Mouse (Mus musculus) myocyte (in vitro differentiated cells): ENCODE measurements at regions not wholly inside any gene's neighbourhood (a gene's known extent, or its start where the extent isn't known, plus 50 kb on each side); places are given as distances from the start of the nearest gene placed in this dataset.

Source experiments
- H3K27me3 ChIP-seq: one replicate; pipeline ENCODE4 v1.6.1; 2011; ENCODE audit not compliant: control insufficient read depth, insufficient read depth, insufficient read length
- H3K36me3 ChIP-seq: one replicate; pipeline ENCODE4 v1.6.1; 2011; ENCODE audit not compliant: control insufficient read depth, insufficient read depth
- H3K4me2 ChIP-seq: one replicate; pipeline ENCODE4 v1.6.1; 2011; ENCODE audit warnings: low read depth, control low read depth
- H3K4me3 ChIP-seq: one replicate; pipeline ENCODE4 v1.5.1; 2011; ENCODE audit warnings: mild to moderate bottlenecking, control low read depth, moderate library complexity
- H3K79me2 ChIP-seq: one replicate; pipeline ENCODE4 v1.6.1; 2011; ENCODE audit not compliant: control insufficient read depth, insufficient read depth
- H3ac ChIP-seq: one replicate; pipeline ENCODE4 v1.6.1; 2011; ENCODE audit not compliant: control insufficient read depth, insufficient read length
- CEBPB ChIP-seq: IDR thresholded peaks from 2 replicates; pipeline ENCODE4 v1.6.1; 2011; ENCODE audit warnings: mild to moderate bottlenecking, moderate library complexity; ENCODE audit not compliant: poor library complexity, insufficient read depth, severe bottlenecking
- E2F4 ChIP-seq: IDR thresholded peaks from one replicate; pipeline ENCODE4 v1.6.1; 2011; ENCODE audit warnings: mild to moderate bottlenecking, control low read depth, moderate library complexity; ENCODE audit not compliant: insufficient read depth
- MAX ChIP-seq: IDR thresholded peaks from one replicate; pipeline ENCODE4 v1.6.1; 2011; ENCODE audit warnings: low read depth, mild to moderate bottlenecking, control low read depth
- MYOD1 ChIP-seq, 3 experiments: IDR thresholded peaks; one replicate each; pipeline ENCODE4 v1.6.1; 2011; ENCODE audit warnings: control low read depth in 2 of 3, low read depth in 2 of 3, mild to moderate bottlenecking in 2 of 3, moderate library complexity in 1 of 3; ENCODE audit not compliant: insufficient read length in 2 of 3, control insufficient read depth in 1 of 3
- MYOG ChIP-seq, 3 experiments: IDR thresholded peaks; one replicate each; pipeline ENCODE4 v1.6.1; 2011; ENCODE audit warnings: control low read depth in 2 of 3, low read depth in 2 of 3, mild to moderate bottlenecking in 2 of 3; ENCODE audit not compliant: insufficient read length in 2 of 3, control insufficient read depth in 1 of 3, insufficient read depth in 1 of 3
- POLR2A ChIP-seq: IDR thresholded peaks from one replicate; pipeline ENCODE4 v1.6.1; 2011; ENCODE audit warnings: low read depth, mild to moderate bottlenecking, control low read depth, moderate library complexity; ENCODE audit not compliant: insufficient read length
- POLR2AphosphoS2 ChIP-seq: IDR thresholded peaks from one replicate; pipeline ENCODE4 v1.6.1; 2011; ENCODE audit warnings: low read depth, control low read depth; ENCODE audit not compliant: insufficient read length
- REST ChIP-seq: IDR thresholded peaks from one replicate; pipeline ENCODE4 v1.6.1; 2011; ENCODE audit warnings: mild to moderate bottlenecking, control low read depth, moderate library complexity; ENCODE audit not compliant: insufficient read depth, insufficient read length
- SRF ChIP-seq: IDR thresholded peaks from one replicate; pipeline ENCODE4 v1.6.1; 2011; ENCODE audit warnings: low read depth; ENCODE audit not compliant: control insufficient read depth, insufficient read length
- TCF12 ChIP-seq: IDR thresholded peaks from one replicate; pipeline ENCODE4 v1.6.1; 2011; ENCODE audit warnings: mild to moderate bottlenecking, control low read depth; ENCODE audit not compliant: poor library complexity, insufficient read depth, severe bottlenecking
- TCF3 ChIP-seq: IDR thresholded peaks from one replicate; pipeline ENCODE4 v1.6.1; 2011; ENCODE audit warnings: low read depth, control low read depth; ENCODE audit not compliant: insufficient read length
- USF1 ChIP-seq: IDR thresholded peaks from one replicate; pipeline ENCODE4 v1.6.1; 2011; ENCODE audit warnings: low read depth, mild to moderate bottlenecking, control low read depth, moderate library complexity

GRCm38 (mm10) chr6:127379511-127379910, 67.1 kb upstream of the Parp11 start:
- Histone ChIP-seq H3K79me2 (no peaks in the 10 kb centered on the region), H3K36me3 (no peaks in the 10 kb centered on the region), H3K27me3 (no peaks in the 10 kb centered on the region), H3K4me2 (no peak overlapping the region), H3ac (no peak overlapping the region), H3K4me3 (no peak overlapping the region)
- TF ChIP-seq SRF (no peak), POLR2A (no peak), POLR2AphosphoS2 (no peak), MYOG (IDR thresholded peaks at IDR 0.05; ENCODE audit: control insufficient read depth in 1 of 3, insufficient read depth in 1 of 3, insufficient read length in 2 of 3, low read depth in 2 of 3) (no peak), MYOD1 (IDR thresholded peaks at IDR 0.05; ENCODE audit: control insufficient read depth in 1 of 3, insufficient read length in 2 of 3, low read depth in 2 of 3) (no peak), CEBPB (no peak), USF1 (no peak), E2F4 (no peak), TCF3 (no peak)

DNA sequence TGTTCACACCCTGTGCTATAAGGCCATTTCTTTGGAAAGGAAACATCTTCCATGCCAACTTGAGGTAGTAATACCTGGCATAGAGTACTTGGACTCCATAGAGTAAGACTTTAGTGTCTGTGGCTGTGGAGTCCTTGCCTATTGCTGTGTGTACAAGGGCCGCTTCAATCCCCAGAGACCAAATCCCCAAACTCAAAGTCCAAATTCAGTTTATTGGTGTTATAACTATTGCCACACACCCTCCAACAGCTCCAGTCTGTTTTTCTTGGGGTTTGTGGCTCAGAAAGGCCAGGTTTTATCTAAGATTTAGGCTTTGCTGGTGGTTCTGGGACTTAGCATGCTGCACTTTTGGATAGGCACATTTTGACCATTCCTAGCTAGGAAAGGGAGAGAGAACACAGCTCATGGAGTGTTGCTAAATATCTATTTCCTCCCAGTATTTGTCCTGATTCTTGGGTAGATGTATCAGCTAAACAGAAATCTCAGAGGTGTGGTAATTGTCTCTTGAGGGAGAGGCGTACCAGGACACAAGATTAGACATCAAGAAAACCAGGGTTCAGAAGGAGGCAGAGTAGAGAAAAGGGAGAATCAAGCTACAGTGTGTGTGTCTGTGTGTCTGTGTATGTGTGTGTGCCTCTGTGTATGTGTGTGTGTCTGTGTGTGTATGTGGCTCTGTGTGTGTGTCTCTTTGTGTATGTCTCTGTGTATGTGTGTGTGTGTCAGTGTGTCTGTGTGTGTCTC, 65.3 kb upstream of the Parp11 start:
- no peaks in the 10 kb centered on the region for H3K27me3 ChIP-seq
- TF ChIP-seq REST, result no peak
- TF ChIP-seq E2F4, result no peak
- TF ChIP-seq POLR2AphosphoS2, result no peak
- TF ChIP-seq USF1, result no peak
- no peak for TF ChIP-seq SRF
- TF ChIP-seq MAX, result no peak
- TF ChIP-seq CEBPB, result no peak
- no peak for TF ChIP-seq TCF3
- no peak for TF ChIP-seq MYOD1 (IDR thresholded peaks at IDR 0.05; ENCODE audit: control insufficient read depth in 1 of 3, insufficient read length in 2 of 3, low read depth in 2 of 3)
- TF ChIP-seq POLR2A, result no peak
- no peak for TF ChIP-seq MYOG (IDR thresholded peaks at IDR 0.05; ENCODE audit: control insufficient read depth in 1 of 3, insufficient read depth in 1 of 3, insufficient read length in 2 of 3, low read depth in 2 of 3)
- TF ChIP-seq TCF12, result no peak
- H3ac ChIP-seq, result no peak overlapping the region
- no peaks in the 10 kb centered on the region for H3K36me3 ChIP-seq
- no peak overlapping the region for H3K4me2 ChIP-seq
- H3K79me2 ChIP-seq, result no peaks in the 10 kb centered on the region
- H3K4me3 ChIP-seq, result no peak overlapping the region

DNA sequence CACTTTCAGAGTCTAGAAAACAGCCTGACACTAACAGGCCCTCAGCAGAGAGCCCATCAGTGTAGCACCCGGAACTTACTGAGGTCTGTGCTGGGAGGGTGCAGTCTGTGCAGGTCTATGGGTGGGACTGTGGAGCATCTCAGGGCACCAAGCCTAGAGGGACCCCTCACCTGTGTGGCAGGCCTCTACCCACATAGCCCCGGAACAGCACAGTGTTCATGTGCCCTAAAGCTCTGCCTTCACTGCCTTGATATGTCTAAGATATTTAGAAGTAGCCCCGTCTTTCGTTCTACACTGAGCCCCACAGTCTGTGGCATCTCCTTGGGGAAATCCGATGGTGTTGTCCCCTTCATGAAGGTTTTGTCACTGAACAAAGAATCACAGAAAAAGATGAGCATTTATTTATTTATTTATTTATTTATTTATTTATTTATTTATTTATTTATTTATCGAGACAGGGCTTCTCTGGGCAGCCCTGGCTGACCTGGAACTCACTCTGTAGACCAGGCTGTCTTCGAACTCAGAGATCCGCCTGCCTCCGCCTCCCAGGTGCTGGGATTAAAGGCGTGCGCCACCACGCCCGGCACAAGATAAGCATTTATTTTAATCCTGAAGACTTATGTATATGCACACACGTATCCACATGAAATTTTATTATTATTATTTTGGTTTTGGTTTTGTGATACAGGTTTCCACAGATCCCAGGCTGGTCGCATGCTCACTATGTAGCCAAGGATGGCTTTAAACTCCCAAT, 55.2 kb upstream of the Parp11 start:
- no peak for TF ChIP-seq CEBPB
- no peak for TF ChIP-seq SRF
- no peak for TF ChIP-seq MYOD1 (IDR thresholded peaks at IDR 0.05; ENCODE audit: control insufficient read depth in 1 of 3, insufficient read length in 2 of 3, low read depth in 2 of 3)
- TF ChIP-seq TCF3, result no peak
- no peak for TF ChIP-seq MAX
- TF ChIP-seq MYOG (IDR thresholded peaks at IDR 0.05; ENCODE audit: control insufficient read depth in 1 of 3, insufficient read depth in 1 of 3, insufficient read length in 2 of 3, low read depth in 2 of 3), result no peak
- no peak for TF ChIP-seq TCF12
- TF ChIP-seq POLR2A, result no peak
- no peak for TF ChIP-seq E2F4
- H3K79me2 ChIP-seq, result no peaks in the 10 kb centered on the region
- no peak overlapping the region for H3ac ChIP-seq
- H3K27me3 ChIP-seq, result no peaks in the 10 kb centered on the region
- H3K4me2 ChIP-seq, result no peak overlapping the region
- no peak overlapping the region for H3K4me3 ChIP-seq
- no peaks in the 10 kb centered on the region for H3K36me3 ChIP-seq

DNA sequence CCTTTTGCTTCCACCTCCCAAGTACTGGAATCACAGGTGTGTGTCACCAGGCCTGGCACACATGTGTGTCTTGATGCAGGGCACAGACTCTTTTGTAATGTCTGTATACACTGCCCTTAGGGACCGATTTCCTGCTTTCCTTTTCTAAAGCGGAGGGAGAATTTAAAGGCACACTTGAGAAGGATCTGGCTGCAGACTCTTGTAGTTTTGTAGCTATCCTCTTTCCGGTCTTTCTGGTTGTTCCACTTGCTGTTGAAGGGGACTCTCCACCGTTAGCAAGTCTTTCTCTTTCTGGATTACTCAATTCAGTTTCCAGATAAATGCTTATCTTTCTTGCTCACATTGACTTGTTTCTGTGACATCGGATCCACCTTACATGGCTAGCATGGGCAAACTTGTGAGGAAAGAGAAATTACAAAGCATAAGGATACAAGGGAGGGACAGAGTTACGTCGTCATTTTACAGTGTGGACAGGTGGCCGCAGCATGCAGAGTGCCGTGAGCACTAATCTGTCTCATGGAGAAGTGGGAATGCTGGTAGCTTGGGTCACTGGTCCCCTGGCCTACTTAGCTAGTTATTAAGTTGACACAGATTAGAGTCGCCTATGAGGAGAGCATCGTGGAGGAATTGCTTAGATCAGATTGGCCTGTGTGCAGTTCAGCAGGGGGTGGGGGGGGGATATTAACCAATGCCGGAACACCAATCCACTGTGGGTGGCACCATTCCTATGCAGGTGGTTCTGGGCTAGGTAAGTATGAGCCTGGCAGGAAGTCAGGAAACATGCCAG, 54.4 kb upstream of the Parp11 start:
- H3K4me2 ChIP-seq, result no peak overlapping the region
- TF ChIP-seq MYOG (IDR thresholded peaks at IDR 0.05; ENCODE audit: control insufficient read depth in 1 of 3, insufficient read depth in 1 of 3, insufficient read length in 2 of 3, low read depth in 2 of 3), result no peak
- TF ChIP-seq POLR2AphosphoS2, result no peak
- TF ChIP-seq SRF, result no peak
- H3K79me2 ChIP-seq, result no peaks in the 10 kb centered on the region
- H3K36me3 ChIP-seq, result no peaks in the 10 kb centered on the region
- H3K4me3 ChIP-seq, result no peak overlapping the region
- H3K27me3 ChIP-seq, result no peaks in the 10 kb centered on the region
- no peak overlapping the region for H3ac ChIP-seq
